Mouse (Mus musculus): ENCODE results near the gene Tcf7l2.

Gene Tcf7l2

DNA sequence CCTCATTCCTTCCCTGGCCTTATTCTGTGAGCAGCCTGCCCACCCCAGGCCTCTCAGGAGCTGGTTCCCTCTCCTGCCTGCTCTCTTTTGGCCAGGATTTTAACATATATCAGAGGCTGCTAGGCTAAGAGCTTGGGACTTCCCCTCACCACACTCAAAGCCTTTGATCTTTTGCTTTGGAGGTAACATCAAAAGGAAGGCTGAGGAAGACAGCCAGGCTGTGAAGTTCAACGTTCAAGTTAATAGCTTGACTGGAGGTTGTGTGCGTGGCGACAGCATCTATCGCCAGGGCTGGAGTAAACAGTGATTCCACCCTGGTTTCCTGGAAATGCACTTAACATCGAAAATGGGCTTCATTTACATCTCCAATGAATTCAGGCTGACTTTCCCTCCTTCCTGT lies 51.0 kb downstream of the Tcf7l2 start:
- no peak for DNase-seq (ENCODE audit: extremely low read depth, low read depth)

DNA sequence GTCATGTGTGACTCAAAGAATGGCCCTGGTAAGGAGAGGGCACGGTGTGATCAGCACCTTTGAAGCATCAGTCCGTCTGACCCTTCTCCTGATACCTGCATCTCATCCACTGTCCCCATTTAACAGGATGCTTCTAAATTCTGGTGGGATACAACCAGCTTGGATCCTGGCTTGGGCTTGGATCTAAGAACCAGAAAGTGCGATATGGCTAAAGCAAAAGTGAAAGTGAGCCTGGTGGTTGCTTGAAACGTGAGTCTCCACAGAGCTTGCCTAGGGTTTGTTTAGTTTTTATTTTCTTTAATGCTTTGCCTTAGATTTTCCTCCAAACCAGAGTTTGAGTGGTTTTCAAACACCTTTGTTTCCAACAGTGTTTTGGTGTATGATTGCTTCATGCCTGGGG lies 51.4 kb downstream of the Tcf7l2 start:
- no peak for DNase-seq (ENCODE audit: extremely low read depth, low read depth)

DNA sequence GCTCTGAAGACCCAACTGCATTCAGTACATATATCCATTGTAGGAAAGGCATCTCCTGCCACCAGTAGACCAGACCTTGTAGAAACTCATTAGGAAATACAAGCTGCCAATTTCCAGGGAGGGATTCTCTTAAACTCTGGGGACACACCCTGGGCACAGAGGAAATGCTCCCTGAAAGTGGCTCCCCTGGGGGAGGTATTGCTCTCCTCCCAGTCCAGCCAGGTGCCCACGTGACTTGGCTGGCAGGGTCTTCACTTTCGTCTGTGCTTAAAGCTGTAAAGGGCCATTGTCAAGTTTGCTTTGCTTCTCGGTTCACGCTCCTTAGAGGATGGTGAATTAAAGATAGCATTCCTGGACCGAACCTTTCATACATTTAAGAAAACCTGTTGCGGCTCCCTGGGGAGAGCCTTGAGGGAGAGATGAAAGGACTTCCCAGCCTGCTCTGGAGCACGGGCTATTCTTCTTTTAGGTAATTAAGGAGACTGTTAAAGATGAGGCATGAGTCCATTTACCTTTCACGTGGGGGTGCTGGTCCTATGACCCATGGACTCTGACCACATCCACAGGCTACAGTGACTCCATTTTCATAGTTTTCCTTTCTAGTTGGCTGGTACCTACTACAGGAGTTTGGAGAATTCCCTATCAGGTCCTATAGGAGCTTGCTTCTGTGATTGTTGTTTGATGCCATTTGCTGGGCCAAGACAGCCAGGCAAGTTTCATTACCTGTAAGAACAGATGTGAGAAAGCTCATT lies 52.8 kb downstream of the Tcf7l2 start:
- no peak for DNase-seq (ENCODE audit: extremely low read depth, low read depth)

DNA sequence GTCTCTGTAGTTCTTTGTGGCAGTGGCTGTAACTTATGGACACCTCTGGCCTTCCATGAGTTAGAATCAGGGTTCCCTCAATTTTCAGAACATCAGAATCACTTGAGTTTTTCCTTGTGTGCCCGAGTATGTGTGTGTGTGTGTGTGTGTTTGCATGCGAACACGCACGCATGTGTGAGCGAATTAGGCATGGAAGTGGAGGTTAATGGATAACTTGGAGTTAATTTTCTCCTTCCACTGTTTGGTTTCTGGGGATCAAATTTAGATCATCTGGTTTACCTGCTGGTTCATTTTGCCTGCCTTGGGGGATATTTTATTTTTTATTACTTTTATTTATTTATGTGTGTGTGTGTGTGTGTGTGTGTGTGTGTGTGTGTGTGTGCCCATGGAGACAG lies 53.3 kb downstream of the Tcf7l2 start:
- no peak for DNase-seq (ENCODE audit: extremely low read depth, low read depth)

DNA sequence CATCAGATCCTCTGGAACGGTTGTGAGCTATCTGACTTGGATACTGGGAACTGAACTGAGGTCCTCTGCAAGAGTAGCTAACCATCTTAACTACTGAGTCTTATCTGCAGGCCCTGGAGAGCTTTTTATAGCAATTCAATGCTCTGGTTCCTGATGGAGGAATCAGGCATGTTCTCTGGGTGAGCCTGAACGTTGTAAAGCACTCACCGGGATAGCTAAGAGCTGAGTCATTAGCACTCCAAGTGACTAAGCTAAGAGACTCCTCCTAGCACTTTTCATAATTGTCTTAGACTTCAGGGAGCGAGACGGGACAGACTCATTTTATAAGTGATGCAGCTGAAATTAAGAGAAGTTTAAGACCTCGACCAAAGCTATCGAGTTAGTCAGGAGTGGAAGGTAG lies 53.7 kb downstream of the Tcf7l2 start:
- no peak for DNase-seq (ENCODE audit: extremely low read depth, low read depth)

DNA sequence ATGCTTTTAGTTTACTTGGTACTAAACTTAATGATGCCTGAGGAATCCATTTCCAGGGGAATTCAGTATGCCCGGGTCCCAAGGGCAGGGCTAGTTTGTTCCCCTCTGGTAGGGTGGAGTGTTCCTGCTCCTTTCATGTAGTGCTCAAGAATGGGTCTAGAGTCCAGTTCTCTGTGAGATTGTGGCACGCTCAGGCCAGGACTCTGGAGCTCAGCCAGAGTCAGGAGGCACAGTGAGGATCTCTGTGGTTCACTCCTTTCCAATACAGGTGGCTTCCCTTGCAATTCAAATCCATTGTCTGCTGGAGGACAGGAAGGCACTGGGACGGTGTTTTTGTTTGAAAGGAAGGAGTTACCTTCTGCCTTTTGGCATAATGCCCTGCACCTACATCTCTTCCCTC lies 56.2 kb downstream of the Tcf7l2 start:
- DNase-seq (ENCODE audit: extremely low read depth, low read depth) = no peak

DNA sequence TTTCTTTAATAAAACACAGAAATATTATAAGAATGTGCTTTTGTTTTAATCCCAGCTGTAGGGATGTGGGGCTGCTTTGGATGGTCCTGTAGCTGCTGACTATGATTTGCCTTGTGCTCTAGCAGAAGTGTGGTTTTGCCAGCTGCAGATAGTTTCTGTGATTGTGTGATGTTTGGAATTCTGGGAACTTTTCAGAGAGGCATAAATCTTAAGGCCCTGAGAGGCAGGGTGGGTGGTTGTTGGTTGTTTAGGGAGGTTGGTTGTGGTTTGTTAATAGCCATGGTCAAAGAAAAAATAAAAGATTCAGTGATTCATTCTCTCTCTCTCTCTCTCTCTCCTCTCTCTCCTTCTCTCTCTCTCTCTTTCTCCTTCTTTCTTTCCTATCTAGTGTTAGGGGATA lies 57.8 kb downstream of the Tcf7l2 start:
- no peak for DNase-seq (ENCODE audit: extremely low read depth, low read depth)

DNA sequence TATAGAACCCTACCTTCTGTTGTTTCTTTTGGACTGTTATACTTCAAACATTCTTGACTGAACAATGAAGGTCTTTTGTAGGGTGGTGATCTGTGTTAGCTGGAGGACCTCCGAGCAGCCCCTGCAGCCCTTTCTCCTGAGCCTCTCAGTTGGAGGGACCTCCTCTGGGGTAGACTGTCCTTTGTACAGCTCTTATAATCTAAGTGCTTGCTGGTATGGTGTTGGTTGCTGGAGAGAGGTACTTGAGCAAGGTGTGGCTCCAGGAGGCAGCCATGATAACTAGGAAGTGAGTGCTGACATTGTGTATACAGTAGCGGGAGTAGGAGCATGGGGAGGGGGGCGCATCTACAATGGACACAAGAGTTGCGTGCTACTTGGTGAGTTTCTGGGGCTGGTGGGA lies 58.4 kb downstream of the Tcf7l2 start:
- no peak for DNase-seq (ENCODE audit: extremely low read depth, low read depth)

DNA sequence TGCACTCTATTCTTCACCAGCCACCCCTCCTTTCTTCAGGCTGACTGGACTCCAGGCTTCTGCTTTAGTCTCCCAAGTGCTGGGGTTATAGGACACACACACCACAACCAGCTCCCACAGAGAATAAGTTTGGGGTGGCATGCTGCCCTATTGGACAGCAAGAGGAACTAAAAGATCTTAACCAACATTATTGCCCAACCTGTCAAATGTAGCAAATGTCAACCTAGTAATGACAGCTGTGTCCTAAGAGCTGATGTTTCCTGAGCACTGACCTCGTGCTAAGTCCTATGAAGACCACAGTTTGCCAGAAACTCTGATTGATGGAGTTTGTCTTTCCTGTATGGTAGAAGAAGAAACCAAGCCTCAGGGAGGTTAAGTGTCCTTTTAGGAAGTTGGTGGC lies 61.5 kb downstream of the Tcf7l2 start:
- DNase-seq (ENCODE audit: extremely low read depth, low read depth) = no peak

DNA sequence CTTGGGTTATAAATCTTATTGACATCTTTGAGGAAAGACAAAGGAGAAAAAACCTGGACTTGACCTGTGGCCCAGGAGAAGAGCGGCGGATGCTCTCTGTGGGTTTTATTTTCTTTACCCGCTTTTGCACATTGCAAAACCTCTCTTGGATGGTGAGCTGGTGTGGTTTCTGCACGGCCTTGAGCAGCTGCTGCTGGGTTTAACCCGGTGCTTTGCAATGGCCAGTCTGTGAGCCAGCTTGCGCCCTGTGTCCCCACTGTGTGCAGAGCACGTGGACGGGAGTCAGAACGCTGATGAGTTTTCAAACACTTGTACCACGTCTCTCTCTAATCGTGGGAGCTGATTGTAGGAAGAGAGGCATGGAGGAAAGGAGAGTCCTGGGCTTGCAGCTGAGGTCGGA lies 62.2 kb downstream of the Tcf7l2 start:
- DNase-seq (ENCODE audit: extremely low read depth, low read depth) = no peak

DNA sequence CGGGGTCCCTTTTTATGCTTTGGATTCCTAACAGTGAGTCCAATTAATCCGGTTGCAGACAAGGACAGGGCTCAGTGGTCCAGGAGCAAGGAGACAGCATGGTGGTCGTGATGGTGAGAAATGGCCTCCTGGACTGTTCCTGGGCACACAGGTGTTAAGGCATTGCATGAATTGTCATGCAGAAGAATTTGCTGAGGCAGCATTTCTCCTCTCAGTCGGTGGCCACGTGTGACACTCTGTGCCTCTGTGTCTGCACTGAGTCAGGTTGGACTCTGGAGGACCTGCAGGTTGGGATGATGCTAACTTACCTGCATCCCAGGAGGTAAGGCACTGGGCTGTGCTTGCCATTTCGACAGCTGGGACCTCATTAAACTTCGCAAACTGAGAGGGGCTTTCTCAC lies 63.2 kb downstream of the Tcf7l2 start:
- no peak for DNase-seq (ENCODE audit: extremely low read depth, low read depth)

DNA sequence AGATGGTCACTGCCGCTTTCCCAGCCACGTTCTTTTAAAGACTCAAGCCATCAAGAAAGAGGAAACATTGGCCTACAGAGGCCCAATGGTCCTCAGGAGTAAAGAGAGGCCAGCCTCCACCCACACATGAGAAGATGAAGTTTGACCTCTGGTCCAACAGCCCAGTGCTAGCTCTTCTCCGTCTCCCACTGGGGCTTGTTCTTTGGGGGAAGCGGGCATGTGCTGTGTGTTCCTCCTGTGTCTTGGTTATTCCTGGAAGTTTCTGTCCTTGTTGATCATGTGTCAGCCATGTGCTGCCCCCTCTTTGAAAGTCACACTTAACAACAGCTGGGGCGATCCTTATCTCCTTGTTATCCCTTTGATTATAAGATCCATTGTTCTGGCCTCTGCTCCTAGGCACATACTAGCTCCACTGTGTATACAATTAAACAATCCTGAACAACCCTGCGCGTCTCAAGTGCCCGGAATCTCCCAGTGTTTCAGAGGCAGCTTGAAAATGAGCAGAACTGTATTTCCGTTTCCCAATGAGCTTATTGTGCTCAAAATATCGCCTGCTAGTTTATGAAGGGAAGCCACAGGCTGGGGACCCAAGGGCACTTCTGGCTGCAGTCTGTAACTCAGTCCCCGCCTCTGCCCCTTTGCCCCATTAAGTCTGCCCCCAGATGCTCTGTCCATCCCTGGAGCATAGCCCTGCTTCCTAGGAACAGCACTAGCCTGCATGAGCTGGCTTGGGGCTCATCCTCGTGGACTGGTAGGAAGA lies 65.0 kb downstream of the Tcf7l2 start:
- DNase-seq (ENCODE audit: extremely low read depth, low read depth) = no peak

DNA sequence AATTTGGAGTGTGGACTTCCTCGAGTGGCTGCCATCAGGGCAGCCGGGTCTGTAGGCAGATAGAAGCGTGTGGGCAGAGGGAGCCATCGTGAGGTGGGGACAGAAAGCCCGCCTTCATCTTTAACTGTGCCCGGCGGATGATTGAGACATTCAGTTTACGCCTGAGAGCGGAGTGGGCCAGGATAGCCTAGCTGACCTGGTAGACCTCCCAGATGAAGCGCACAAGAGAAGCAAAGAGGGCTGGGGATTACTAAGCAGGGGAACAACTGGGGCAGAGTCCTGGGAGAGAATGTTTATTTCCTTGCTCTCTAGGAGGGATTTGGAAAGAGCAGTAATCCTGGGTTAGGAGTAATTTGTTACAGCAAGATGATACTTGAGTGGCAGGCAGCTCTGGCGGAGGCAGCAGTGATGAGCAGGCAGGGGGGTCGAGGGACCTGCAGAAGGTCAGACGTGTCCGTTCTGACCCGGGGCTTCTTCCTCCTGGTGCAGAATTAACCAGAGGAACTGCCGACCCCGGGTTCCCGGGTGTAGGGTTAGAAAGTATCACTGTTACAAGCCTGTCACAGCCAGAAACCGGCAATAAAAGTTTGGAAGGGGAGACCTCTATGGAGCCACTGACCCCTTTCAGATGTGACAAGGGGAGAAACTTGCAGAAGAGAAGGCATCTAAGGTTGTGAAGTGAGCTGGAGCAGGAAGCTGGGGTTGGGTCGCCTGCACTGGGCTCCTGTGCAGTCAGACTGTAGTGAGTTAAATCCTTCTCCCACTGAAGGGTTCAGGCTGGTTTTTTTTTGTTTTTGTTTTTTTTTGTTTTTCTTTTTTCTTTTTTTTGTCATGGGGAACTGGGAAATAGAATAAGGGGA lies 65.8 kb downstream of the Tcf7l2 start:
- no peak for DNase-seq (ENCODE audit: extremely low read depth, low read depth)

DNA sequence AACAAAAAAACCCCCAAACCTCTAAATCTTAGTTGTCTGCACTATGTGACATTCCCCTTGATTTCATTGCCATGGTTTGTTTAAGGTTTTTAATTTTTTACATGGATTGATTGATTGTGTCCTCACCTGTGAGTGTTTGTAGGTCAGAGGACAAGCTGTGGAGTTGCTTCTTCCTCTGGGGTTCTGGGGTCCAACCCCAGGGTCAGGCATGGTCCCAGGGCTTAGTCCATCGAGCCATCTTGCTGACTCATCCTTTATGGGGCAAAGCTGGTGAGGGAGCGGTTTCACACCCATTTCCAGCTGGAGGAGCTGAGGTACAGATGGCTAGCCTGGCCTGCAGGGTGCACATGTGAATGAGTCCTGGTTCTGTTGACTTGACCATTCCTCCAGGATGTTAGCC lies 66.7 kb downstream of the Tcf7l2 start:
- DNase-seq (ENCODE audit: extremely low read depth, low read depth) = no peak

DNA sequence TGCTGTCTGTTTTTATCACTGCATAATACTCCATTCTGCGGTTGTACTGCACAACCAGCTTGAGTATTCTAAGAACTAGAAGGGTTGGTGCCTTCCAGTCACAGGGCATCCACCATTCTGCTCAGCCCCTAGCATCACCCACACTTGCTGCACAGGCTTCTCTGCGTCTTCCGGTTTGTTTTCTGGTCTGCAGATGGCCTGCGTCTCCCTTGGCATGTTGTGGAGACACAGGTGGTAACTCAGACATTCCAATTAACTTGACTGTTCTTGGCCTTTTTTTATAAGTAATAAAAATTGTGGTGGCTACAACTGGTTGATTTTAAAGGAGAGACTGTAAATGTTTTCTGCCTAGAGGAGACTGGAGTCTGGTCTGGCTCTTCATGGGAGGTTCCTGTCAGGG lies 67.9 kb downstream of the Tcf7l2 start:
- no peak for DNase-seq (ENCODE audit: extremely low read depth, low read depth)

DNA sequence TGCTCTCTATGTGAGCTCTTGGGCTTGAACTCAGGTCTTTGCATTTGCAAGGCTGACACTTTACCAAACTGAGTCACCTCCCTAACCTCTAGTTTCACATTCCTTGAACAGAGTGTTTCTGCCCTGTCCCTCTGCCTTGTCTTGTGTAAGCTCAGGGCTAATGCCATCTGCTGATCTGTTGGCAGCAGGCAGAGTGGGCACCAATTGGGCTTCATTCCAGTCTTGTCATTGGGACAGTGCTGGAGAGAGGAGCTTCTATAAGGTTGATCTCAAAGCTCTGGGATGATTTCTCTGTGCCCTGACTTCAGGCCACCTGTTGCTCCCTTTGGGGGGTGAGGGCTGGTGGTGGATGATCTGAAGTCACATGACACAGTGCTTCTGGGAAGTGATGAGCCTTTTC lies 70.6 kb downstream of the Tcf7l2 start:
- DNase-seq (ENCODE audit: extremely low read depth, low read depth) = no peak

DNA sequence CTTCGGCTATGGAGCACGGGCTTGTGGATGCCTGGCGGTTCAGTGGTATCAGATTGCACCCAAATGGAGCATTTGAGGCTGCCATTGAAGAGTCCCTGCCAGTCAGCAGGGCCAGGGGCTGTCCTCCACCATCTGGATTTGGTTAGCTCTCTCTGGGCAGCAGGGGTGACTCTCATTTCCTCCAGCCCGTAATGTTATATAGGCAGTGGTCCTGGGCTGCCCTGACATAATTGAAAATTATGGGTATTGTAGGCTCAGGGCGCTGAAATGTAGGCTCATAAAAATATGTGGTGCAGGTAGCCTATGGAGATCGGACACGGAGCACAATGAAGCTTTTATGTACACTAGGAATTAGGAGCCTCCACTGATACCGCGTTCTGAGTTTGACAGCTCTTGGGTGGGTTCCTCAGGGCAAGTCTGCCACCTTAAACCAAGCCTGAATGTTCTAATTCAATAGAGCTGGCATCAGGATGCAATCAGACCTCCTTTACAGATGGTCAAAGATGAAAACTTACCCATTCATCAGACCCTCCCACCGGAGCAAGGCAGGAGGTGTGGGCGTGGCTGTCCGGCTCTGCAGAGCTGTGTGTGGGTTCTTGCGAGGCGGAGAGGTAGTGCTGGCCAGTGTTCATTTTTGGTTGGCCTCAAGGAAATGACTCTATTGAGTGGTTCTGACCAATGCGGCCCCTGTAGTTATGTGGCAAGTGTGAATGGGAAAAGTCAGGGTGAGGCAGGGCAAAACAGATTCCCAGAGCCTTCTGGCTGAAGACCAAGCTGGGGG lies 73.6 kb downstream of the Tcf7l2 start:
- DNase-seq (ENCODE audit: extremely low read depth, low read depth) = no peak

DNA sequence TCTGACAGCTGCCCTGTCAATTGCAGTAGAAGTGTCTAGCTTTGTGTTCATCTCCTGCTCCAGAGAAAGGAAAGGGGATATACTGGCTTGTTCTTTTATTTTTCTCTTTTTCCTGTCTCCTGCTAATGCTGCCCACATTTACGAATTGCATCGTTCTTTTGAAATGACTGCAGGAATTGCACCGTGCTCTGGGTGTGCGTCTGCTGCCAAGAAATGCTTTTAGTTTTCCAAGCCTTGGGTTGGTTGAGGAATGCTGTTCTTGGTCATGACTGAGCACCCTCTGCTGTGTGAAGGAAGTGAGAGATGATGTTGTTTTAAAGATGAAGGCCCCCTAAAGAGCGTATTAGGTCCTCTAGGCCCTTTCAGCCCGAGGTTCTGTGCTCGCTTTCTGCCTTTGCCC lies 75.4 kb downstream of the Tcf7l2 start:
- DNase-seq (ENCODE audit: extremely low read depth, low read depth) = no peak

DNA sequence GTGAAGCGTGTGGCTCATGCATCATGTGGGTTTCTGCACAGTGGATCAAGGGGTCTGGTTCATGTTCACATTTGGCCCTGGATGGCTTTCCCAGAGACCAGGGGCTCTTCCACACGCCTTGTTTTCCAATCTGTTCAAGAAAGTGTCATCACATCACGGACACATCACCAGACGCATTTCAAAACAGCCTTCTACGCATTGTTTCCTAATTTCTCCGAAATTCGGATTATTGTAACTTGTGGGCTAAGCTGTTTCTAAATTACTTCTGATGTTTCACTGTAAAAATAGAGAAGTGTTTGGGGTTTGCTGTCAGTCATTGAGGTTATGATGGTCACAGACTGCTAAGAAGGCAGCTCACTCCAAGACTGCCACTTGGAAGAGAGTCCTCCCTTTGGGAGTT lies 78.6 kb downstream of the Tcf7l2 start:
- DNase-seq (ENCODE audit: extremely low read depth, low read depth) = no peak

DNA sequence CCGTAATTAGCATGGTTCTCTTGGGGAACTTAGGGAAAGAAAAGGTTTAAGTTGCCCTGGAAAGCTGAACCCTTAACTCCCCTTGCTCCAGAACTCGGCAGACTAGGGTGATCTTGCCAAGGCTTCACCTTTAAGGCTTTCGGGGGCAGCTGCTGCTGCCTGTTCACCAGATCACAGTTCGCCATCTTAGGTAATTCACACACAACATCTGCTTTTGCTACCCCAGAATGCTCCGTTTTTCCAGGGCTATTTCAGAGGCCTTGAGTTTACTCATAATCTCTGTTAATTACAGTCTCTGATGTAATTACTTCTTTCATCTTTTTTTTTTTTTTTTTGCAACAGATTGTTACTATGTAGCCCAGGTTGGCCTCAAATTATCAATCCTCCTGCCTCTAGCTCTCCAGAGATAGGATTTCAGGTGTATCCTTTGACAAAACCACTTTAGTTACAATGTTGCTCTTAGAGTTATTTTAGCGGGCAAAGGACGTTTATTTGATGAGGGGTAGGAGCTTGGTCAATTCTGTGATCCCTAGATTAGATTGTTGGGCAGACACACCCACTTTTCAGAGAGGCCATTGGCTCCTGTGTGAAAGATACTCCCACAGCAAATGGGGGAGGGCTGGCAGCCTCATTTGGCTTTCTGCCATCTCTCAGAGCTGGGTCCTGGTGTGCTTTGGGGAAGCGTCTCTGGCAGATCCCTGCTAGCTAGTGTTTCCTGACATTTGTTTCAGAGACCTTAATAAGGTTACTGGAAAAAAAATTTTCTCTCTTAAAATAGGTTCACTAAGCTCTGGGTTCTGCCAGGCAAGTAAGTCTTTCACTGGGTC lies 83.6 kb downstream of the Tcf7l2 start:
- peak; percentile 66 for DNase-seq (ENCODE audit: extremely low read depth, low read depth)
